Mouse (Mus musculus) lung, postnatal 4 days (tissue): ENCODE results near the gene Krt26.

ENCODE experiments used
- DNase-seq, 2 experiments: peaks; one replicate each; pipeline ENCODE4 v3.0.0; 2021

Krt26 gene

GRCm38 (mm10) chr11:99284011-99284410, 53.8 kb downstream of the Krt26 start:
- DNase-seq, result no peak

GRCm38 (mm10) chr11:99283334-99283733, 54.4 kb downstream of the Krt26 start:
- no peak for DNase-seq

- DNase-seq, result no peak
Observed at GRCm38 (mm10) chr11:99281116-99281515, 56.6 kb downstream of the Krt26 start.

- no peak for DNase-seq
Observed at GRCm38 (mm10) chr11:99279986-99280385, 57.8 kb downstream of the Krt26 start.
